Mouse (Mus musculus) E14TG2a.4 (cell line): ENCODE data around the gene Gm45808.

ENCODE experiments used
- CTCF ChIP-seq: conservative IDR thresholded peaks from 2 replicates; pipeline ENCODE4 v1.5.1; 2014; ENCODE audit warnings: low read length
- NANOG ChIP-seq: IDR thresholded peaks from 2 replicates; pipeline ENCODE4 v1.6.1; 2014; ENCODE audit warnings: borderline replicate concordance, low read length, mixed read lengths
- POU5F1 ChIP-seq: IDR thresholded peaks from 2 replicates; pipeline ENCODE4 v1.6.1; 2014; ENCODE audit warnings: low read length, borderline replicate concordance

DNA sequence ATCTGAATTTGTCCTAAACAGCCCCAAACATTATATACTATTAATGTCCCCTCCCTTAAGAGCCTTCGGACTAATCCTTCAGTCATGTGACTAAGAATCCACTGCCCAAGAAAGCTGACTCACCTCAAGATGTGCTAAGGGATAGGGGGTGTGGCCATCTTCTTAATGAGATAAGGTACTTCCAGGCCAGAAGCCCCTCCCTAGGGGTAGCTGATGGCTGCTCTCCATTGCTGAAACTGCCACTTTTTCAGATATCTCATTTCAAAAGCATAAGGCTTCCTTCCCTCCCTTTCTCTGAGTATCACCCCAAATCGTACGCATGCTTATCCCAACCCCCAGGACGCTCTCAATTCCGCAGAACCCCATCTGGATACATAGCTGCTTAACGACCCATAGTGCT is 21.9 kb upstream of the Gm45808 start:
- TF ChIP-seq CTCF = no peak
- TF ChIP-seq NANOG = no peak
- TF ChIP-seq POU5F1 = no peak
